Mouse (Mus musculus): ENCODE measurements around the gene Kcnj9. TPM values are rescaled to one million over a fixed set of nuclear protein-coding genes. Genes with fewer than 3 reads are reported as not detected.

Gene Kcnj9
- total RNA-seq (2015; ENCODE audit: low replicate concordance): not detected in 2 replicates
- total RNA-seq (2017; ENCODE audit: low replicate concordance): 2.1 TPM in 1 of 2 replicates, not detected in the other

- no peak for ATAC-seq (replicated peaks; ENCODE audit: low FRiP score, poor library complexity, severe bottlenecking)
Observed at GRCm38 (mm10) chr1:172329131-172329530, at the start of gene Kcnj9. Gene Kcnj9, minus strand, starts transcription at chr1:172329318.

GRCm38 (mm10) chr1:172376758-172377458 is 47.8 kb upstream of the Kcnj9 start:
- peak; percentile 47 for ATAC-seq (replicated peaks; ENCODE audit: low FRiP score, poor library complexity, severe bottlenecking)

- peak; percentile 98 for ATAC-seq (replicated peaks; ENCODE audit: low FRiP score, poor library complexity, severe bottlenecking)
Observed at GRCm38 (mm10) chr1:172376198-172376667, 47.1 kb upstream of the Kcnj9 start, which contains the start of gene Pigm. Gene Pigm, plus strand, starts transcription at chr1:172376546.

- no peak for ATAC-seq (replicated peaks; ENCODE audit: low FRiP score, poor library complexity, severe bottlenecking)
Observed at GRCm38 (mm10) chr1:172368768-172369418, 39.8 kb upstream of the Kcnj9 start.

GRCm38 (mm10) chr1:172364684-172365083 is 35.6 kb upstream of the Kcnj9 start:
- peak; percentile 77 for ATAC-seq (replicated peaks; ENCODE audit: low FRiP score, poor library complexity, severe bottlenecking)

- ATAC-seq (replicated peaks; ENCODE audit: low FRiP score, poor library complexity, severe bottlenecking): no peak
Observed at GRCm38 (mm10) chr1:172358341-172358740, 29.2 kb upstream of the Kcnj9 start.

- peak; percentile 80 for ATAC-seq (replicated peaks; ENCODE audit: low FRiP score, poor library complexity, severe bottlenecking)
Observed at GRCm38 (mm10) chr1:172357550-172357949, 28.4 kb upstream of the Kcnj9 start.

GRCm38 (mm10) chr1:172355336-172355735 is 26.2 kb upstream of the Kcnj9 start:
- ATAC-seq (replicated peaks; ENCODE audit: low FRiP score, poor library complexity, severe bottlenecking): no peak

- ATAC-seq (replicated peaks; ENCODE audit: low FRiP score, poor library complexity, severe bottlenecking): no peak
Observed at GRCm38 (mm10) chr1:172352453-172352852, 23.3 kb upstream of the Kcnj9 start.

GRCm38 (mm10) chr1:172352001-172352400 is 22.9 kb upstream of the Kcnj9 start:
- ATAC-seq (replicated peaks; ENCODE audit: low FRiP score, poor library complexity, severe bottlenecking): no peak

- ATAC-seq (replicated peaks; ENCODE audit: low FRiP score, poor library complexity, severe bottlenecking): no peak
Observed at GRCm38 (mm10) chr1:172349916-172350812, 21.0 kb upstream of the Kcnj9 start.

- no peak for ATAC-seq (replicated peaks; ENCODE audit: low FRiP score, poor library complexity, severe bottlenecking)
Observed at GRCm38 (mm10) chr1:172349504-172349903, 20.4 kb upstream of the Kcnj9 start.

GRCm38 (mm10) chr1:172347382-172347781 is 18.3 kb upstream of the Kcnj9 start:
- ATAC-seq (replicated peaks; ENCODE audit: low FRiP score, poor library complexity, severe bottlenecking): no peak

GRCm38 (mm10) chr1:172346707-172347106 is 17.6 kb upstream of the Kcnj9 start:
- no peak for ATAC-seq (replicated peaks; ENCODE audit: low FRiP score, poor library complexity, severe bottlenecking)

- no peak for ATAC-seq (replicated peaks; ENCODE audit: low FRiP score, poor library complexity, severe bottlenecking)
Observed at GRCm38 (mm10) chr1:172344820-172345219, 15.7 kb upstream of the Kcnj9 start.

GRCm38 (mm10) chr1:172343914-172344313 is 14.8 kb upstream of the Kcnj9 start:
- no peak for ATAC-seq (replicated peaks; ENCODE audit: low FRiP score, poor library complexity, severe bottlenecking)

GRCm38 (mm10) chr1:172342729-172343128 is 13.6 kb upstream of the Kcnj9 start:
- no peak for ATAC-seq (replicated peaks; ENCODE audit: low FRiP score, poor library complexity, severe bottlenecking)

- ATAC-seq (replicated peaks; ENCODE audit: low FRiP score, poor library complexity, severe bottlenecking): no peak
Observed at GRCm38 (mm10) chr1:172341386-172341785, 12.3 kb upstream of the Kcnj9 start.

- ATAC-seq (replicated peaks; ENCODE audit: low FRiP score, poor library complexity, severe bottlenecking): no peak
Observed at GRCm38 (mm10) chr1:172340729-172341321, 11.7 kb upstream of the Kcnj9 start, which contains the start of gene Kcnj10. Gene Kcnj10, plus strand, starts transcription at chr1:172341210.

All from erythroblast, adult 5-6 weeks (primary cell).